Mouse (Mus musculus): ENCODE measurements at regions not wholly inside any gene's neighbourhood (a gene's known extent, or its start where the extent isn't known, plus 50 kb on each side); places are given as distances from the start of the nearest gene placed in this dataset.

- no peak for TF ChIP-seq CTCF (IDR thresholded peaks at IDR 0.05; ENCODE audit: low read depth)
- no peak for TF ChIP-seq EP300 (IDR thresholded peaks at IDR 0.05; ENCODE audit: low read depth)
Observed at GRCm38 (mm10) chrX:12285976-12286909, 126.1 kb upstream of the Bcor start.
